Mouse (Mus musculus): Measurements from ENCODE around the gene Zfp518b.

The Zfp518b gene

DNA sequence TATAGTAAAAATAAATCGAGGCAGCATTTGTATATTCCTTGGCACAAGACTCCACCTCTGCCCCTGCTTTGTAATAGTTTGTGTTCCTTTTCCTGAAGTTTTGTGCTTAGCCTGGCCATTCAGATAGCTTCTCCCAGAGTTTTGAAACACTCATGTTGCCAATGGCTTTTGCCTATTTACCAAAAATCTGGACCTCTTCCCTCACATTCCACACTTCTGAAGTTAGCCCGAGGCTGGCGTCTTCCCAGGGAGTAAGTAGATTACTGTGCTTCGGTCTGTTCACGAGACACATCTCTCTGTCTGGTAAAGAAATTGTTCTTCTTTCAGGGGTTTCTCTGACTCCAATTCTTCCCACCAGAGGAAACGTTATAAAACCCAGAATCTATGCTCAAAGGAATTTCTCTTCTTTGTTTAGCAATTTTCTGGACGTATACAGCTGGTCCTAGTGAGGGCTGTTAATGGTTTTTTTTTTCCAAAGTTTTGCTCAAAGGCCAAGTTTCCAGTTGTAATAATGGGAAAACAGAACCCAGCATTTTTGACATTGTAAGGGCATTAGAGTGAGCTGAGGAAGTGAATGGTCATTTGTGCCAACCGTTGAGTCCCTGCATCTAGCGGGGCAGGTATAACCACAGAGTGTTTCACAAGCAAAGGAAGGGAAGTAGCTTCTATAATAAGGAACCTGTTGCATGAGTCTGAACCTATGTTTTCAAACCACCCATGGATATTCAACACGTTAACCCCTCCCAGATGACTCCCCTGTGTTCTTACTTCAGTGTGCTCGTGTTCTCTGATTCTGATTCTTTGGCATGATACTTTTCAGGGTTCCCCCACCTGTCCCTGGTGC lies 50.1 kb downstream of the Zfp518b start:
- ATAC-seq (ENCODE audit: insufficient number of reproducible peaks, low FRiP score, low TSS enrichment), result no peak

DNA sequence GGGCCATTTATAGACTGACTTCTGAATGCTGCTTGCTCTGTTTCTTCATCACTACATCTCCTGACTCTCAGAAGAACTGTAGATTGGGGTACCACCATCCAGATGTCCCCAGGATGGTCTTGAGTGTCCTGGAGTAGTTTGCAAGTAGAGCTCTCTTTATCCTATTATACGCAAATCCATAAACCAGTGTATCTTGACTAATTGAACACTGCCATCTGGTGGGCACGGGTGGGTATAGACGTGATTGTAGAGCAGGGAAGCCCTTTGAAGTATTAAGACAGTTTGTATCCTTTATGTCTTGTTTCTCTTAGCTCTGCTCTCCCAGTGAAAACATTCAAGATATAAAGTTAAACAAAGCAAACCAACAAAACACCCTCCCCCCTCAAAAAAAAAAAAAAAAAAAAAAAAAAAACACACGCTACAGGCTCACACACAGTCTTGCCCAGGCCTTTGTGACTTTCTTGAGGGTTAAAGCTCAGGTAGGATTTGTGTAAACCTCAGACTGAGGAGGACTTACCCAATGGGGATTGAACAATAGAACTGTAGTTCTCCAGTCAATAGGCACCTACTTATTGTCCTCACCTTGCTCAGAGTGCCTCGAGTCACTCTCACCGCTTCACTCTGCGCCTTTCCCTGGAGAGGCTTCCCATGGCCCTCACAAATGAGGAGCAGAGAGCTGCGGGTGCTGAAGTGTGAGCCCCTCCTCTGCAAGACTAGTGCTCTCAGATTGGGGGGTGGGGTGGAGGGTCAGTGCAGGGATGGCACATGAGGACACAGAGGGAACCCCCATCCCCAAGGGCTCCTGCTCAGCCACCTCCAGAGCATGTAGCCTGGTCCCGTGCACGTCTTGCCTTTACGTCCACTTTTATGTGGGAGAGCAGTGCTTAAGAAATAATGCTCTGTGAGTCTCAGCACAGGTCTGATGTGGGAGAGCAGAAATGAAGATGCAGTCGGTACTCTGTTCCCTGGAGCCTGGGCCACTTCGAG lies 51.9 kb downstream of the Zfp518b start:
- ATAC-seq (ENCODE audit: insufficient number of reproducible peaks, low FRiP score, low TSS enrichment), result no peak

DNA sequence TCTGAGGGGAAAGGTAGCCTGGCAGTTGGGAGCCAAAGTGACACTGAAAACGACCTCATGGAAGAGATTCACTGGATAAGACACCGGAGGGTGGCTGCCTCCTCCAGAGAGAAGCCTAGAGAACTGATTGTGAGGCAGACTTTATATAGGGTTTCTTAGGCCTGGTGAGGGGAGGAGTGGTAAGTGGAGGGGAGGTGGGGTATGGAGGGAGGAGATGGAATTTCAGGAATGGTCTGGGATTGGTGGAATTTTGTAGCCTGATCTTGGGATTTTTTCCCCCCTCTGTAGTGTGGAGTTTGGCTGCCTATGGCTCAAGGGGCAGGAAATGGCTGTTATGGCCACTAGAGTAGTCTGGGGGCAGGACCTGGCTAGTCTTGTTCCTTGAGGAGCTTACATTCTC lies 56.6 kb downstream of the Zfp518b start:
- no peak for ATAC-seq (ENCODE audit: insufficient number of reproducible peaks, low FRiP score, low TSS enrichment)

DNA sequence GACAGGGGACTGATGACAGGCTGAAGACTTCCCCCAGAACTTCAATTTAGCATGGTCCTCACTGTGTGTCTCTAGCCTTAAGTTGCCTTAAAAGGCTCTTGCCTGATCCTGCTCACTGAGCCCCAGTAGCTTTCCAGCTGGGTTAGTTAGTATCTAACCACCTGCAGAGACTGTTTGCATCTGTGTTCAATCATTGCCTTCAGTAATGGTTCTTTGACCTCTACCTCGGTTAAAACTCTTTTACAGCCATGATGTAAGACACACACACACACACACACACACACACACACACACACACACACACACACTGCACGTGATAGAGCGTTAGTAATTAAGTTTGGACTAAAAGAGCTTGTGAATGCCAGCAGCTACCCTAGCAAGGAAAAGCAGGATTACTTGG lies 57.7 kb downstream of the Zfp518b start:
- ATAC-seq (ENCODE audit: insufficient number of reproducible peaks, low FRiP score, low TSS enrichment), result no peak

GRCm38 (mm10) chr5:38620783-38621182 lies 63.8 kb downstream of the Zfp518b start:
- ATAC-seq (ENCODE audit: insufficient number of reproducible peaks, low FRiP score, low TSS enrichment), result no peak

DNA sequence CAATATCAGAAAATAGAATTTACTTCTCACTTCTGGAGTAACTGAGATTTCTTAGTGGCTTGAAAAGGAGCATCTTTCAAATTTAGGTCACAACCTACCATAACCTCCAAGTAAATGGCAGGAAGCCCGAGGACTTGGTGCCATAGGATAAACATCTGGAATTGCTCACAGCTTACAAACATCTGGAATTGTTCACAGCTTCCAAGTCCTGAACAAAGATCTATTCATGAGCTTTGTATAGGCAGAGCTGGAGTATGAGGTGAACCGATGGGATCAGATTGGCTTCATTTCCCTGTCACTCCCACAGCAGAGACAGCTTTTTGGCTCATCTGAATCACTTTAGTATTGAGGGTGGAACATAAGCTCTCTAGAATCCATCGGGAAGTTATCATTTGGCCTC lies 65.7 kb downstream of the Zfp518b start:
- no peak for ATAC-seq (ENCODE audit: insufficient number of reproducible peaks, low FRiP score, low TSS enrichment)

Measured in cerebellum, adult (tissue).